Mouse (Mus musculus): ENCODE data around the gene Sorbs1. TPM values are rescaled to one million over a fixed set of nuclear protein-coding genes. Genes with fewer than 3 reads are reported as not detected.
A peak's percentile ranks its signal among the peaks of the same experiment; 100 is the strongest.

Sorbs1 gene
- total RNA-seq, 1 experiment from 2014 or later = 12.4 TPM

DNA sequence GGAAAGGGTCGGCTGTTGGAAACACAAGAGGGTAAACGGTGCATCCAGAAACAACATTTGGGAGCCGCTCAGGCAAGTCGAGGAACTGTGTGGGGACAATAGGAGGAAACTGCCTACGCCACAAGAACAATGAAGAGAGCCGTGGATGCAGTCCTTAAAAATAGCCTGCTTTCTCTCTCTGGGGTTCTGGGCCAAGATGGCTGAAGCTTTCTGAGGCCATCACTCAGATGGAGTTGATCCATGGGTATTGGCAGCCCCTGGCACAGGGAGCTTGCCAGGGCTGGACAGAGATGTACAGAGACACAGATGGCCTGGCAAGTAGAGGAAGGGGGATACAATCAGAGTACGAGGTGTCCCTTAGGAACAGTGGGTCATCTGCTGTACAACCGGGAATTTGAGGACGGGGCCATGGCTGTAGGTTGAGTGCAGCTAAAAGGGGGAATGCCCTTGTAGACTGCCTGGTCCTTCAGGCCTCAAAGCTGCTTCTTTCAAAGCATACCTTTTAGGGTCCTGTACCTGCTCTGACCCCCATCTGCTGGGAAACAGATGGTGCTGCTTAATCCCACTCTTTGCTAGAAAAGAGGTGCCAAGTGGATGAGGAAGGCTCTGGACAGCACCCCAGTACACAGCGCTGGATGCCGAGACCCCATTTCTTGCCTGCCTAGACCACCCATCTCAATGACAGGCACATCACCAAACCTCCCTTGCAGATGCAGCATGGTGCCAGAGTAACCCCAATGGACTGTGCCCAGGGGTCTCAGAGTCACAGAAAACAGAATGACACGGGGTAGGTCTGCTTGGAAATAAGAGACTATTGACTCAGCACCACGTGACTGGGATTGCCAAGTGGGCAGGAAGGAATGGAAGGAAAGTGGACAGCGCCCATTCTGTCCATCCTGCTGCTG is 117.6 kb downstream of the Sorbs1 start:
- ATAC-seq (replicated peaks; ENCODE audit: insufficient number of reproducible peaks, low FRiP score, low TSS enrichment, poor library complexity, severe bottlenecking) = no peak

DNA sequence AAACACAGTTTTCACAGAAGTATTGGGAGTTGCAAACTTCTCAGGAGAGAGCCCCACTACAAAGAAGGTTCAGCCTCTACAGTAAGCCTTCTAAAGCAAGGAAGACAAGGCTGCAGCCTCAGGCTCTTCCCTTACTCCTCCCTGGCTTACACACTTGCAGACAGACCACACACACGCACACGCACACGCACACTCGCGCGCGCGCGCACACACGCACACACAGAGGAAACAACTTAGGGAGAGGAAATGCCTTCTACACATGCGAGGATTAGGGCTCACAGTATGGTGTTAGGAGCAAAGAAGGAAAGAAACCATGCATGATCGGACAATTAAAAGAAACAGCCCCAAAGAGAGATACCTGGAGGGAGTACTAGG is 118.3 kb downstream of the Sorbs1 start:
- ATAC-seq (replicated peaks; ENCODE audit: insufficient number of reproducible peaks, low FRiP score, low TSS enrichment, poor library complexity, severe bottlenecking) = no peak

DNA sequence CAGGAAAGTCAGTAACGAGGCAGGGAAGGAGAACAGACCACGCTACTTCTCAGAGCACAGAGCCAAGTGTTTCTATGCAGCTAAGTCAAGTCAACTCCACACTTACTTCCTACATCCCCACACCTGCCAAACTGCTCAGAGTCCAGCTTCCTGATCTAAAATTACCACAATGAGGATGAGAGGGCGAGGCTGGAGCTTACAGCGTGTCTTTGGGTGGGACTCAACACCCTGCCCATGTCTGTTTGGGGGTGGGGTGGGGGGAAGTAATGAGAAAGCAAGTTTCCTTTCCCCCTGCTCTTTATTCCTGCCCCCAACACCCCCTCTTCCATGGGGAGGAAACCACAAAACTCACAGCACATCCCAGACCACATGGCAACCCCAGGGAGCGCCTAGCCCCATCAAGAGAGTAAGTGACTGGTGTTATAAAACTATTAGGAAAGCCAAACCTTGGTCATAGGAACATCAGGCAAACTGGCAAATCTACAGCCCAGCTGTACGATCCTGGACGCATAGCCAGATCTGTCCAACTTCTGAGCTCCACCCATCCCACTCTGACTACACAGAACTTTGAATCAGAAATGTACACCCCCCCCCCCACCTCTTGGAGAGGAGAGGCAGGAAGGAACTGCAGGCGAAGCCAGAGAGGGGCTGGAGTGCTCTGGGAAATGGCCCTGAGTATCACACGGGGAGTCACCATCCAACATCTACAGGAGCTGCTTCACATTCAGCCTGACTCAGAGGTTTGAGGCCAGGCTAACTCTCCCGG is 118.8 kb downstream of the Sorbs1 start:
- no peak for ATAC-seq (replicated peaks; ENCODE audit: insufficient number of reproducible peaks, low FRiP score, low TSS enrichment, poor library complexity, severe bottlenecking)

DNA sequence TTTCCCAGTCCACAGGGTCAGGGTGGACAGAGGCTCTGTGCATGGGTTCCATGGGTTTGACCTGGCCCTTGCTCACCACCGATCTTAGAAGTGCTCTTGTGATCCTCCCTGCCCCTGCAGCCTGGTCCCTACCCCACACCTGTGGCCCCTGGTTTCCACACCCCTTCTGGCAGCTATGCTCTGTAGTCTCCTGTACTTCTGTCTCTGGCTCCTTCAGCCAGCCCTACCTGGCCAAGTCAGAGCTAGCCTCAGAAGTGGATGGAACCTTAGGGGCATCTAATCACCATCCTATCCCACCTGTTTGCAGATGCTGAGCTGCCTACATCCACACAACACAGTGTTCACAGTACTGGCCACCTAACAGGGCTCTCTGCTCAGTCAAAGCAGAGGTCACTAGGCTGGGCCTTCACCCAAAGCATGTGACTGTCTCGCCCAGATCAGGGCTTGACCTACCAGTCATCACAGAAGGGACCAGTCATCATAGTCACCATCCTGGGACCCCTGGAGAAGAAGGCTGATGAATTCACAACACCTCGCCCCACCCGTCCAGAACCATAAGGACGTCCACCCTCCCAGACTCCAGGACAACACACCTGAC is 120.7 kb downstream of the Sorbs1 start:
- ATAC-seq (replicated peaks; ENCODE audit: insufficient number of reproducible peaks, low FRiP score, low TSS enrichment, poor library complexity, severe bottlenecking) = no peak

DNA sequence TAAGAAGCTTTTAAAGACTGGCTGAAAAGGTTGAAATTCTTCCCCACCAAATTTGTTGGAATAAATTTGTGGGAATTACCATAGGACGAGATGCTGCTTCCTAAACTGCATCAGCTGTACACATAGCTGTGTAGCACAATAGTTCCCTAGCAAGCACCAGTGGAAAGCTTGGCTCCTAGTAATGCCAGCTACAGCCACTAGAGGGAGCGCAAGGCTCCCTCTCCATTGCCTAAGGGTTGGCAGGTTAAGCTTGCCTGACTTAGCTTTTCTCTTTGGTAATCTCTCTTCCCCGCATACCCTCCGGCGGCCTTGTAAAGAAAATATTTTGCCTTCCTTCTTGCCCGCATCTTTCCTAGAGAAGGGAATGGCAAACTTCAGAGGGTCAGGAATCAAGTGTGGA is 122.1 kb downstream of the Sorbs1 start:
- peak; percentile 80 for ATAC-seq (replicated peaks; ENCODE audit: insufficient number of reproducible peaks, low FRiP score, low TSS enrichment, poor library complexity, severe bottlenecking)

DNA sequence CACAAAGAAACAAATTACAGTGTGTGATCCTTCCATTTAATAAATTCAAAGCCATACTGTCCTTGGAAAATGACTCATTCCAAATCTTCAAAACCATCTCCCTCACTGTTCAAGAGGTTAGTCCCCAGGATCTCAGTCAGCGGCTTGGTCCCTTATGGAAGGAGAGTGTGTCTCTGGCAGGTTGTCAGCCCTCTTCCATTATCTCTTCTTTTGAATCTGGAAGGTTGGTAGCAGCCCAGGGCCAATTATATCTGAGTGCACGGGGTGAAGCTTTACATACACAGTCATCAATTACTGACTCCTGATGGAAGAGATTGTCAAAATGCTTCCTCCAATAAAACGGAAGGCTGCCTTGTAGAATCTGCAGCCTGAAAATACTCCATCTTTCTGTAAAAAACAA is 126.7 kb downstream of the Sorbs1 start:
- no peak for ATAC-seq (replicated peaks; ENCODE audit: insufficient number of reproducible peaks, low FRiP score, low TSS enrichment, poor library complexity, severe bottlenecking)

DNA sequence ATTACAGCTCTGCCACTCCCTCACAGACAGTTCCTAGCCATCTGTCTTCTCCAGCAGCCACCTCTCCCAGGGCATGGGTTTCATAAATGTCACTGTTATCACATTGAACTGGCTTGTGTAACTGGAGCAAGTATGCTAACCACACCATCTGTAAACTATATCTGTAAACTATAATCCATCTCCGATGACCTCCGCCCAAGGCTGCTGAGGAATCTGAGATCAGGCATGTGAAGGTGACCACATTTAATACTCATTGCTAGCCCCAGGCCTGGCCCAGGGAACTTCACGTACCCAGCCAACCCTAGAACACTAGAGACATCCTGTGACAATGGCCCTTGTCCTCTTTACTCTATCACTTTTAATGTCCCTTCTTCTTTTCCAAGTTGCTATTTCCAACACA is 128.2 kb downstream of the Sorbs1 start:
- ATAC-seq (replicated peaks; ENCODE audit: insufficient number of reproducible peaks, low FRiP score, low TSS enrichment, poor library complexity, severe bottlenecking) = no peak

DNA sequence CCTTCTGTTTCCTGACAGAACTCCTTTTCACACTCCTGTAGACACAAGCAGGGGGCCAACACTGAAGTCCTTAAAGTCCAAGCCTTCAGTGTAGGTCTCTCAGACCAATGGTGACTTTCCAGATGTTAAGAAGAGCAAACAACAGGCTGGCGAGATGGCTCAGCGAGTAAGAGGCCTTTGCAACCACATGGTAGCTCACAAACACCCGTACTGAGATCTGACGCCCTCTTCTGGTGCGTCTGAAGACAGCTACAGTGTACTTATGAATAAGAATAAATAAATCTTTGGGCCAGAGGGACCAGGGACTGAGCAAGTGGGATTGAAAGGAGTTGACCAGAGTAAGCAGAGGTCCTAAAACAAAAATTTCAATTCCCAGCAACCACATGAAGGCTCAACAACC is 129.6 kb downstream of the Sorbs1 start:
- no peak for ATAC-seq (replicated peaks; ENCODE audit: insufficient number of reproducible peaks, low FRiP score, low TSS enrichment, poor library complexity, severe bottlenecking)

DNA sequence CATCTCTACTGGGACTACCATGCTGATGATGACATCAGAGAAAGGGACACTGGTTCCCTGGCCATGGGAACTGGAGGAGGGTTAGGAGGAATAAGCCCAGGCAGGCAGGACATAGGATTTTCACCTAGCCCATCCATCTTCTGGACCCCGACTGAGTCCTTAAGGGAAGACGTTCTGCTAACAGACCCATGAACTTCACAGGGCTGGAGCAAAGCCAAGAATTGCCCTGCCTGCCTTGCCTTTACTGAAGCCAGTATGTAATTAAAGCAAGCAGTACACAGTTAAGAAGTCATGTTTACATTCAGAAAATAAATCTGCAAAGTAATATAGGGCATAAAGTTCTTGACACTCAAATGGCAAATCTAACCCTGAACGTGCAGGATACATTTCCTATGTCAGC is 132.9 kb downstream of the Sorbs1 start:
- no peak for ATAC-seq (replicated peaks; ENCODE audit: insufficient number of reproducible peaks, low FRiP score, low TSS enrichment, poor library complexity, severe bottlenecking)

DNA sequence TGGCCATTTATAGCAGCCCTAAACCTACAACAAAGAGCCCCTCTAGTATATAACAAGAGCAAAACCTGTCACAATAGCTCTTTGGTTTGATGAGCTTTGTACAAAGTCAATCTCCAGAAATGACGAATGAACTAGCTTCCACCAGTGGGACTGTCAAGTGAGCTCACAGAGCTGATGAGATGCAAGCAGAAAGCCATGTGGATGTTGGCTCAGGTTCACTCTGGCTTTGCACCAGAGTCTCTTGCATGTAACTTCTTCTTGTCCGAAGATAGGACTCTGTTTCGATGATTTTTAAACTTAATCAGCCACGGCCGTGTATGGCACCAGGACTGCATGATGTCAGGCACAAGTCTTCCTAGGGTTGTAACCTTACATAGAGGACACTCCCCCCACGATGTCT is 133.6 kb downstream of the Sorbs1 start:
- ATAC-seq (replicated peaks; ENCODE audit: insufficient number of reproducible peaks, low FRiP score, low TSS enrichment, poor library complexity, severe bottlenecking) = no peak

DNA sequence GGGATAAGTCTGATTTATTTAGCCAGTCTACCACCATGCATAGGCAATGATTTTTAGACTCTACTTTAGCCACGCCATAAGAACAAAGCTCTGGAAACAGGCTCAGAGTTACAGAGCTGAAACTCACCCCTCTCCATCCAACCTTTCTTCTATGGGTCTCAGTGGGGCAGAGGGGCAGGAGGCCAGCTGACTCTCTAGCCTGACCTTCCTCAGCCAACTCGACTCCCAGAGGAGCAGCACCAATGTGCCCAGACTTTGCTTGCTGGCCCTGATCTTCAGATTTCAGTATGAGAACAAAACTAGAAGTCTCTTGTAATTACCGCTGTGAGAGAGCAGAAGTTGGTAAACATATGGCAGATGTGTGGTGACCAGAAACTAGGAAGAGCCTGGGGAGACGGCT is 134.5 kb downstream of the Sorbs1 start:
- ATAC-seq (replicated peaks; ENCODE audit: insufficient number of reproducible peaks, low FRiP score, low TSS enrichment, poor library complexity, severe bottlenecking) = no peak

DNA sequence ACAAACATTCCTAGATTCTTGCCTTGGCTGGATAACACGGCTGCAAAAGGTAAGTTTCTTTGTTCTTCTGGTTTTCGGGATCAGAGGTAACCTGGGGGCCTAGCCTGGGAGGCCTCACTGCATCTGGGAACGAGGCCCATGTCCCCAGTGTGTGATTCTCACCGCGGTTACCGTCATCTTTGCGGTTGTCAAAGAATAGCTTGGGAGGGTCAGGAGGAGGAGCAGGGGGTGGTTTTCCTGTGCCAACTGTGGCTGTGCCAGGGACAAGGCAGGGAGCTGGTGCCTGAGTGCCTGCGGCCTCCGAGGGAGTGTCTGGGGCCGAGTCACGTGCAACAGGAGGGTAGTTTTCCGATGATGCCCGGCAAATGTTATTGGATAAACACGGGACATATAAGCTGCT is 135.9 kb downstream of the Sorbs1 start:
- no peak for ATAC-seq (replicated peaks; ENCODE audit: insufficient number of reproducible peaks, low FRiP score, low TSS enrichment, poor library complexity, severe bottlenecking)

DNA sequence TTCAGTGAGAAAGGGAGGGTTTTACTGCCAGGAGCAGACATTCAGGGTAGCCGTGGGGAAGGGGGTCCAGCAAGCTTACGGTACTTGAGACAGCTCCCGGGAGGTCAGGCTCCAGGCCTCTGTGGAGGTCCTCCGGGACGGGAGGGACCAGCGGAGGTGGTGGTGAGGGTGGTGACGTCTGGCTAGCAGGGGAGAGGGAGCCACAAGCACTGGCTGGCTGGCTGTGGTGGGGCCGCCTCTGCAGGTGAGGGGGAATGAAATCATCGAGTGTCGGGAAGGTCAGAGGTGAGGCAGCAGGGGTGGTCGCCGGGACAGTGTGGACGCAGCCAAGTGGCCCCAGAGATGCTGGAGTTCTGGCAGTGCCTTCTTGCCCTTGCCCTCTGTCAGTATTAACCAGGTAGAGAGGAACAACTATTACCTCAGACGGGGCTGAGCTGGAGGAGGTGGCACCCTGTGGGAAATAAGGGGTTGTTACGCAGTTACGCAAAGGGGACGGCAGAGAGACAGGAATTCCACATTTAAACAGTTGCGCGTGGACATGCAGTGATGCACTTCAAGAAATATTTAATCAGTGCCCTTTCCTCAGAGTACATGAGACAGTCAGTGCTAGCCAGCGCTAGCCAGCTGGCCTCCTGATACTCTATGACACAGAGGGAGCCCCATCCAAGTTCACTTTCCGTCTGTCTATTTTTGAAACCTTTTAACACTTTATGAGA is 136.9 kb downstream of the Sorbs1 start:
- no peak for ATAC-seq (replicated peaks; ENCODE audit: insufficient number of reproducible peaks, low FRiP score, low TSS enrichment, poor library complexity, severe bottlenecking)

DNA sequence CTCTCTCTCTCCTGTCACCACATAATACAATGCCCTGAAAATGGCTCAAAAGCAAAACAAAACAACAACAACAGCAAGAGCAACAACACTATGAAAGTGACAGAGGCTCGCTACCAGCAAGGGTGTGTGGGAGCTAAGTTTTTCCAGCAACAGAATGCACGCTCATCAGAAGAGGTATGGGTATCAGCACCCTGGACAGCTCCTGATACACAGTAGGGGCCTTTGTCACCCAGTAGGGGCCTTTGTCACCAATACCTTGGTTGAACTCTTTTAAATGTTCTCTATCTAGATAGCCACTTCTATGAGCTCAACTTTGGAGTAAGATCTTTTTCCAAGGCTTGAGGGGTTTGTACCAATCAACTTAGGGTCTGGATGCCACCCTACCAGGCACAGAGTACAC is 138.9 kb downstream of the Sorbs1 start:
- no peak for ATAC-seq (replicated peaks; ENCODE audit: insufficient number of reproducible peaks, low FRiP score, low TSS enrichment, poor library complexity, severe bottlenecking)

DNA sequence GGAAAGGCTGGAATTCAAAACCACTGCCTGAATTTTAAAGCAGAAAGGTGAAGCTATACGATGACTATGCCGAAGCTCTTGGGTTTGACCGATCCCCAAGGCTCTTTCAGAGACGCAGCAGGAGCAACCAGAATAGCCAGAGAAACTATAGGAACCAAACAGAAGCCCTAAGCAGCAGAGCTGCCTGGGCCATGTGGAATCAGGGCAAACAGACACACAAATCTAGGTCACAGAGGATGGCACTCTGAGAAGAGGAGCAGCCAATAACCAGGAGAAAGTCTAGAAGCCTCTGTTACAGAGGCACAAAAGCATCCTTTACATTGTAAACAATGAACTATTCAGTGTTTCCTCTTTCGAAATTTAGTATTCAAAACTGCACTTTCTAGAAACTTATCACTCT is 140.9 kb downstream of the Sorbs1 start:
- no peak for ATAC-seq (replicated peaks; ENCODE audit: insufficient number of reproducible peaks, low FRiP score, low TSS enrichment, poor library complexity, severe bottlenecking)

DNA sequence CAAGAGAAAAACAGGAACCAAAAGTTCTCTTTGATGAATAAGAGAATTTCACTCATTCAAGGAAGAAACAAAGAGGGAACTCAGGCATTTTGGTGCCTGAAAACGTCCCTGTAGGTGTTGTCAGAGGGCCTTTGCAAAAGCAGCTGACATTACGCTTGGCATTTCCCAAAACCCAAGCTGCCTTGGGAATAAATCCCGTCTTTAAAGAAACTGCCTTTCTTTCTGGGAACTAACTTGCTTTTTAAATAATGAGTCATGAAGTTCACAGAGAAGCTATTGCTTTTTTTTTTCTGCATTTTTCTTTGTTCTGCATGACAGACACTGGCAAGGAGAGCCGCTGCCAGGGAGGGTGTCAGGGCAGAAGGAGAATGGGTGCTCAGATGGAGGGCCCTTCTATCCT is 141.7 kb downstream of the Sorbs1 start:
- ATAC-seq (replicated peaks; ENCODE audit: insufficient number of reproducible peaks, low FRiP score, low TSS enrichment, poor library complexity, severe bottlenecking) = no peak

DNA sequence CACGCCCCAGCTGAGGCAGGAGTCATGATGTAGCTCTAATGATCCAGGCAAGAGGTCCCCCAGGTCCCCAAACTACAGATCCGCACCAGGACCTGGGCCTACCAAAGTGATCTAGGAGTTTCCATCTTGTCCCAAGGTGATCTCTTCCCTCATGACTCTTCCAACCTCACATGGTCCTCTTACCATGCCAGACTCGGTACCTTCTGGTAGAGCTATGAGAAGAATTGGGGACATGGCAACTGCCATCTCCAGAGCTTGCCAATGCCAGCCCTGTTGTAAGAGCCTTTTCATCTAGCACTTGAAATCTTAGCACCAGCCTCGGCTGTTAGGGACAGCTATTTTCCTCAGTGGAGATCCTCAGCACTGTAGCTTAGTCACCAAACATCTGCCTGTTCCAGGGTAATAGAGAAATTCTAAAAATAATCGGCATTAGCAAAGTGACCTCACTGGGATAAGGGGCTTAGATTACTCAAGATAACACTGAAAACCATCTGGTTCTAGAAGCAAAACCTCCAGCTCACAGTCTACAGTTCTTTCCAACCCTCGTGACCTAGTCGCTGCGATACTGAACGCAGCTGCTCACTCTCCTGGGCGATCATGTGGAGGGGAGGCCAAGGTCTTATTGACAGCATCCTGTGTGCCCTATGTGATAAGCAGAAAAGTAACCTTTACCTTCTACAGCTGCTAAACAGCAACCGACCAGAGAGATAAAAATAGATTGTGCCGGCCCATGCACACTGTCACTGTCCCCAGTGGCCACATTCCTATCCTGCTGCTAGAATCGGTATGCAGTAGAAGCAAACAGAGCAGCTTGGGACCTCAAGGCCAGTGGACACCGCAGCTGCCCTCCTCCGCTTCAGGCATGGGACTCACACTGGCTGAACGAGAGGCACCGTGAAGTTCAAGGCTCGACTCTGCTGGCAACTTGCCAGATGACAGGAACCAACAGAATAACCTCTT is 143.4 kb downstream of the Sorbs1 start:
- ATAC-seq (replicated peaks; ENCODE audit: insufficient number of reproducible peaks, low FRiP score, low TSS enrichment, poor library complexity, severe bottlenecking) = no peak

DNA sequence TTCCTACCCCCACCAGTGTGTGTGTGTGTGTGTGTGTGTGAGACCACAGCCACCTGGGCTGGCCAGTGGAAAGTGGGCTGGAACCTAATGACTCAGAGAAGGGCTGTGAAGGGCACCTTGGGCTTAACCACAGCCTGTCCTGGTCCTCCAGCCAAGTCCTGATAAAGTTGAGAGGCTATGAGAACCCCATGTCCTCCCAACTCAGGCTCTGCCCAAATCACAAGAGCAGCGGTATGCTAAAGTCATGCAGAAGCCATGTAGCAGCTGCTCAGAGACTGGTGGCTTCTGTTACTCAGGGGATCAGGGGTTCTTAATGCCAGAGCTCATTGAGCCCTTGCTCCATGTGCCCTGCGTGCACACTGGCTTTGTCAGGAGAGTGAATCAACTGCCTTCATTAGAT is 145.1 kb downstream of the Sorbs1 start:
- ATAC-seq (replicated peaks; ENCODE audit: insufficient number of reproducible peaks, low FRiP score, low TSS enrichment, poor library complexity, severe bottlenecking) = no peak

Measured in monocyte, adult 5-6 weeks (primary cell).